Mouse (Mus musculus) gastrocnemius, postnatal 14 days (tissue): Measurements from ENCODE around the gene Tnpo2. TPM values are rescaled to one million over a fixed set of nuclear protein-coding genes. Genes with fewer than 3 reads are reported as not detected.
A peak's percentile ranks its signal among the peaks of the same experiment; 100 is the strongest.

ENCODE experiments used
- DNase-seq: peaks from one replicate; pipeline ENCODE4 v3.0.0; 2021; ENCODE audit warnings: mixed read lengths
- intact Hi-C: fragments of 180-260 bp; cut with DNase I; formaldehyde crosslinking; loops from one replicate; pipeline ENCODE4 v1.15.1; 2025; ENCODE audit warnings: low total_unique reads
- long read RNA-seq, 2 experiments: library from polyadenylated mRNA; stranded (forward); transcript quantifications; one replicate each; pipeline ENCODE4 v2.0.0; 2021
- total RNA-seq, 2 experiments: library from RNA; stranded (reverse); gene quantifications; 2 replicates each; pipeline ENCODE4 v1.2.3; 2021

The Tnpo2 gene
- 10 to 100 TPM; 24.6 to 27.9 TPM for total RNA-seq
- long read RNA-seq, experiment 1, partial matches to known transcripts, result 0 of 2 reads
- long read RNA-seq, experiment 1, other reads (novel, unspliced or antisense), result 2 of 2 reads
- long read RNA-seq, experiment 2, partial matches to known transcripts, result 1 of 5 reads
- long read RNA-seq, experiment 2, other reads (novel, unspliced or antisense), result 4 of 5 reads

DNA sequence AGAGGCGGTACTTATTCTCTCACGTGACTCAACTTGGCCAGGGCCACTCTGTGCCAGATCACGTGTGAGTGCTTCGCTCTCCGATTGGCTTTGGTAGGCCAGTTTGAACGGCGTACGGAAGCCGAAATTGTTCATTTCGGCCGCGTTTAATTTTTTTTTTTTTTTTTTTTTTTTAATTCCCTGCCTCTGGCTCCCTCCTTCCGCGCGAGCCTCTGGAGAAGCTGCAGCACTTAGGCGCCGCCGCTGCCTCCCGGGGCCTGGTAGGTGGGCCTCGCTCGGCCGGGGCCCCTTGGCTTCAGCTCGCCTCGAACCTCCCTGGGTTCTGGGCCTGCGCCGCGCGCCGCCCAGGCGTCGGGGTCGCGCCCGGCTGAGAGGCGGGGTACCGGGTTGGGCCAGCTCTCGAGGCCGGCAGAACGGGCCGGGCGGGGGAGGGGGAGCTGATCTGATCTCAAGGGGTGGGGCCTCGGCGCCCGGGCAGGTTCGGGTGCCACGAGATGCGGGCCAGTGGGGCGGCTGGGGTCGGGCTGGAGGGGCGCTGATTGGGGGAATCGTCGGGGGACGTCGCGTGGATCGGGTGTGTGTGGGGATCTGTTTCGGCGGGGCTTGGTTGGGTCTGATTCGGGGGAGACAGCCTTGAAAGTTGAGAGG, at the start of gene Tnpo2:
TSS of gene Tnpo2 (plus strand) at position 198 of the 648 bp plus-strand sequence.
- intact Hi-C loops, result no loop called here
- DNase-seq, result peak; percentile 91

DNA sequence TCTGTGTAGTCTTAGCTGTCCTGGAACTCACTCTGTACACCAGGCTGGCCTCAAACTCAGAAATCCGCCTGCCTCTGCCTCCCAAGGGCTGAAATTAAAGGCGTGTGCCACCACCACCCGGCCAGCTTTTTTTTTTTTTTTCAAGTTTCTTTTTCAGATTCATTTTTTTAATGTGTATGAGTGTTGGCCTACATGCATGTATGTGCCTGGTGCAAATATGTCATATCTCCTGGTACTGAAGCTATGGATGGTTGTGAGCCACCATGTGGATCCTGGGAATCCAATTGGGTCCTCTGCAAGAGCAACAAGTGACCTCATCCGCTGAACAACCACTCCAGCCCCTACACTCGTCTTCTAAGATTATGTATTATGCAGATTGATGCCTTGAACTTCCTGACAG, 49.3 kb upstream of the Tnpo2 start:
- intact Hi-C loops, result no loop called here
- DNase-seq, result no peak

- DNase-seq, result no peak
- intact Hi-C loops, result no loop called here
Observed at GRCm38 (mm10) chr8:84987903-84988302, 48.8 kb upstream of the Tnpo2 start.

DNA sequence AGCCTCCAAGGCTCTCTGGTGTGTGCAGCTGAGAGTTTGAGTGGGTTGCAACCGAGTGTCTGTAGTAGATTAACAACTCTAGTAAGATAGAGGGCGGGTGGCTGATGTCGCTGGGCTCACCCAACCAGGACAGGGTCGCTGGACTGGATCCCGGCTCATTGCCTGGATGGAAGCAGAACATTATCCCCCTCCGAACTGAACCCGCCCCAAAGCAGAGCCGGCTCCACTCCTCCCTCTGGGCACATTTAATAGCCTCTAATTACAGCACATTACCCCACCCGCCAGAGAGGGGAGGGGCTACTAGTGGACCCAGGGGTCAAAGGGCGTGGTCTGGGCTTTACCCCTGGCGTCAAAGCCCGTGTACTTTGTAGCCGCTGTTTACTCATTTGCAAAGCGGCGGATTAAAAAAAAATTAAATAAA, 47.4 kb upstream of the Tnpo2 start:
- intact Hi-C loops, result no loop called here
- peak; percentile 59 for DNase-seq

- intact Hi-C loops, result no loop called here
- peak; percentile 93 for DNase-seq
Observed at GRCm38 (mm10) chr8:84989810-84990209, 46.9 kb upstream of the Tnpo2 start.

- intact Hi-C loops, result no loop called here
- peak; percentile 96 for DNase-seq
Observed at GRCm38 (mm10) chr8:84990349-84990748, 46.4 kb upstream of the Tnpo2 start, which contains the start of gene Hook2. Gene Hook2, plus strand, starts transcription at chr8:84990603.

GRCm38 (mm10) chr8:84990836-84991235, 45.9 kb upstream of the Tnpo2 start:
- intact Hi-C loops, result no loop called here
- DNase-seq, result peak; percentile 40

DNA sequence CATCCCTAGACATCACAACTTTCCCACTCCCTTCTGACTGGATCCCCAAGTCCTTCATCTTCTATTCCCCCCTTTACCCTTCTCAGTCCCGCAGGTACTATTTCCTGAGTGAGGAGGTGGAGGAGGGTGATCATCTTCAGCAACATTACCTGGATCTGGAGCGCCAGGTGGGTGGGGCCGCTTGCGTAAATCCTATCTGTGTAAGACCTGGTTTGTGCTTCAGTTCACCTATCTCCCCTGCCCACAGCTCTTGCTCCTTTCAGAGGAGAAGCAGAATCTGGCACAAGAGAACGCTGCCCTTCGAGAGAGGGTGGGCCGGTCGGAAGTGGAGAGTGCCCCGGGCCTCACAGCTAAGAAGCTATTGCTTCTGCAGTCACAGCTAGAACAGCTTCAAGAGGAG, 42.3 kb upstream of the Tnpo2 start:
- intact Hi-C loops, result no loop called here
- DNase-seq, result no peak

- peak; percentile 56 for DNase-seq
- intact Hi-C loops, result loop anchor here (5.0 kb wide), 1 partner anchor 68 kb away; no protein-coding TSS in a partner anchor
Observed at GRCm38 (mm10) chr8:84995680-84996079, 41.0 kb upstream of the Tnpo2 start.

GRCm38 (mm10) chr8:84996978-84997377, 39.7 kb upstream of the Tnpo2 start:
- DNase-seq, result no peak

DNA sequence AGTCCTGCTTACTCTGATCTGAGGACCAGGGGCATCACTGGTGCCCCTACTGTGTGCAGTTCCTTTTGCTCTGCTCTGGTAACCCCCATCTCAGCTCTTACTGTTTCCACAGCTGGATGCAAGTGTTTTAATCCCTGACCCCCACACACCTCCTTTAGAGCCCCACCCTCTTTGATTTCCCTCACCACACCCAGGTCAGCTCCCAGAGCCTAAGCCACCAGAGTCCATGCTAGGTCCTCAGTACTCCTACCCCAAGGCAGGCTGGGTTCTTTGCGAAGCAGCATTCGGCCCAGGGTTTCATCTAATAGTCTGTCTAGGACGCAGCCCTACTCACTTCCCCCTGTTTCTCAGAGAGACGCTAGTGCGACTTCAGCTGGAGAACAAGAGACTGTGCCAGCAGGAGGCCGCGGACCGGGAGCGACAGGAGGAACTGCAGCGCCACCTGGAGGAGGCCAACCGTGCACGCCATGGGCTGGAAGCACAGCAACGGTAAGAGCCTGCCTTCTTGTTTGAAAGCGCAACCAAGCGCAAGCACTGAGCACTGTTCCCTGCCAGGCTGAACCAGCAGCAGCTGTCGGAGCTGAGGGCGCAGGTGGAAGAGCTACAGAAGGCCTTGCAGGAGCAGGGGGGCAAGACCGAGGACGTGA, 38.9 kb upstream of the Tnpo2 start:
- intact Hi-C loops, result loop anchor here (5.0 kb wide), 1 partner anchor 70 kb away; no protein-coding TSS in a partner anchor

More at GRCm38 (mm10) chr8:84996978-84997377, 39.7 kb upstream of the Tnpo2 start:
- intact Hi-C loops, result loop anchor here (5.0 kb wide), 1 partner anchor 70 kb away; no protein-coding TSS in a partner anchor

DNA sequence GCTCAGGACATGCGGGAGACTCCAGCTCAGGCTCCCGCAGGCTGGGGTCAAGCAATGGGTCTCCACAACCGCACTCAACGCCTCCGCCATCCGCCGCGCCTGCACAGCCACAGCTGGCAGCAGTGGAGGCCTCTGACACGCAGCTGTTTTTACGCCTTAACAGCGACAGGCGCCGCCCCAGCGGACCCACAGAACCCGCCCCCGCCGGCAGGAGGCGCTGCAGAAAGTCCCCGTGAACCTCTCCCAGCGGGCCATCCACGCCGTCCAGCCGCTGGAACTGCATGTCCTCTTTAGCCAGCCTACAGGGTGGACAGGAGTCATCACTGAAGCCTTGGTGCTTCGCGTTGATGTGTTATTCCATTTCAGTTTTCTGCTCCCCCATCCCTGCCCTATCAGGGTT, 29.0 kb upstream of the Tnpo2 start:
- intact Hi-C loops, result no loop called here
- DNase-seq, result peak; percentile 52

More for the DNA sequence above, 38.9 kb upstream of the Tnpo2 start:
- peak; percentile 92 for DNase-seq

- no peak for DNase-seq
- intact Hi-C loops, result no loop called here
Observed at GRCm38 (mm10) chr8:85011242-85011641, 25.5 kb upstream of the Tnpo2 start.

GRCm38 (mm10) chr8:85013230-85013840, 23.4 kb upstream of the Tnpo2 start:
- intact Hi-C loops, result no loop called here
- peak; percentile 63 for DNase-seq

DNA sequence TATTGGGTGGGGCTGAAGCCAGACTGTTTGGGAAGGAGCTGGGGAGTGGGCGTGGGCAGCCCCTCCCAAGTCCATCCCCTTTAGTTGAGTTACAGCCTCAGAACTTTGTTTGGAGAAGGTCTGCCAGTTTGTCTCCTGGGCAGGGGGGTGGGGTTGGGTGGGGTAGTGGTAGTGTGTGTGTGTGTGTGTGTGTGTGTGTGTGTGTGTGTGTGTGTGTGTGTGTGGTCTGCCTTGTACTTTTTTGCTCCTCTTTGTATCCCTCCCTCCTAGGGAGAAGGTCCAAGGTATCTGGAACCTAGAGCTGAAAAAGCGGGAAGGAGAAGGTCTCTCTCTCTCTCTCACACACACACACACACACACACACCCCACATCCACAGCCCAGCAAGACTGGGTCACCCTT, 22.3 kb upstream of the Tnpo2 start, which contains the start of gene Best2:
TSS of gene Best2 (minus strand) at position 101 of the 400 bp plus-strand sequence.
- intact Hi-C loops, result no loop called here
- DNase-seq, result no peak

- intact Hi-C loops, result no loop called here
- no peak for DNase-seq
Observed at GRCm38 (mm10) chr8:85016724-85017123, 20.0 kb upstream of the Tnpo2 start.

- intact Hi-C loops, result no loop called here
- DNase-seq, result no peak
Observed at GRCm38 (mm10) chr8:85017209-85017608, 19.5 kb upstream of the Tnpo2 start.

GRCm38 (mm10) chr8:85021514-85022055, 15.1 kb upstream of the Tnpo2 start:
- no peak for DNase-seq
- intact Hi-C loops, result no loop called here

GRCm38 (mm10) chr8:85023846-85024245, 12.9 kb upstream of the Tnpo2 start:
- intact Hi-C loops, result no loop called here
- no peak for DNase-seq
